Mouse (Mus musculus): ENCODE results near the gene Capns1.

GRCm38 (mm10) chr7:30232631-30233148 is 34.1 kb upstream of the Capns1 start:
- no peak for TF ChIP-seq MAFK (IDR thresholded peaks at IDR 0.05; ENCODE audit: insufficient read depth, low read depth, low read length)
- no peak for TF ChIP-seq ZC3H11A (IDR thresholded peaks at IDR 0.05; ENCODE audit: borderline replicate concordance, low read depth, low read length)

Measured in ES-E14 (cell line).